Mouse (Mus musculus) intestine, postnatal 0 days (tissue): Measurements from ENCODE around the gene Cfap52. TPM values are rescaled to one million over a fixed set of nuclear protein-coding genes. Genes with fewer than 3 reads are reported as not detected.

ENCODE experiments used
- ATAC-seq: fragments of 200-750 bp; cut with Nextera tagmentation; 2 replicates; pipeline ENCODE4 v1.8.0; 2017; ENCODE audit warnings: mild to moderate bottlenecking, moderate TSS enrichment, moderate library complexity
- H3K27ac ChIP-seq: fragments of 300-500 bp; sonication (generic); 2 replicates; pipeline ENCODE4 v1.5.1; 2014; ENCODE audit warnings: mild to moderate bottlenecking, low read depth, low read length, moderate library complexity
- H3K27me3 ChIP-seq: fragments of 300-500 bp; sonication (generic); replicated peaks from 2 replicates; pipeline ENCODE4 v1.6.1; 2014; ENCODE audit warnings: low read length, mixed read lengths; ENCODE audit not compliant: control insufficient read depth, insufficient read depth
- H3K36me3 ChIP-seq: fragments of 300-500 bp; sonication (generic); 2 replicates; pipeline ENCODE4 v1.6.1; 2014; ENCODE audit warnings: mild to moderate bottlenecking, moderate library complexity; ENCODE audit not compliant: control insufficient read depth, insufficient read depth
- H3K4me1 ChIP-seq: fragments of 300-500 bp; sonication (generic); replicated peaks from 2 replicates; pipeline ENCODE4 v1.6.1; 2014; ENCODE audit warnings: antibody characterized with exemption, low read length, mixed read lengths; ENCODE audit not compliant: control insufficient read depth, insufficient read depth
- H3K4me2 ChIP-seq: fragments of 300-500 bp; sonication (generic); replicated peaks from 2 replicates; pipeline ENCODE4 v1.6.1; 2014; ENCODE audit warnings: low read depth, mild to moderate bottlenecking, moderate library complexity
- H3K4me3 ChIP-seq: fragments of 300-500 bp; sonication (generic); 2 replicates; pipeline ENCODE4 v1.5.1; 2014; ENCODE audit warnings: low read depth, low read length
- H3K9ac ChIP-seq: fragments of 300-500 bp; sonication (generic); 2 replicates; pipeline ENCODE4 v1.6.1; 2014; ENCODE audit warnings: mild to moderate bottlenecking, low read depth, low read length
- H3K9me3 ChIP-seq: fragments of 300-500 bp; sonication (generic); 2 replicates; pipeline ENCODE4 v1.6.1; 2016; ENCODE audit warnings: mixed run types; ENCODE audit not compliant: control insufficient read depth
- CTCF ChIP-seq: sonication (generic); IDR thresholded peaks from 2 replicates; pipeline ENCODE4 v1.5.1; 2016; ENCODE audit warnings: low read depth, mild to moderate bottlenecking, control low read depth, antibody characterized with exemption, moderate library complexity
- WGBS: fragments of 180-500 bp; shearing (Covaris S2); extraction: QIAGEN DNeasy Blood & Tissue Kit; methylation state at CpG from one replicate; pipeline ENCODE4 v1.1.7; 2014; 5-methylcytosine and 5-hydroxymethylcytosine counted together
- polyA plus RNA-seq: library from polyadenylated mRNA; unstranded; fragments of >200 nt; fragmentation: Nextera tagmentation; extraction: Ambion mirVana; gene quantifications from 2 replicates; pipeline ENCODE4 v1.2.1, GENCODE M21; 2015

The Cfap52 gene
- polyA plus RNA-seq, 1 experiment from 2014 or later = 1.4 TPM

DNA sequence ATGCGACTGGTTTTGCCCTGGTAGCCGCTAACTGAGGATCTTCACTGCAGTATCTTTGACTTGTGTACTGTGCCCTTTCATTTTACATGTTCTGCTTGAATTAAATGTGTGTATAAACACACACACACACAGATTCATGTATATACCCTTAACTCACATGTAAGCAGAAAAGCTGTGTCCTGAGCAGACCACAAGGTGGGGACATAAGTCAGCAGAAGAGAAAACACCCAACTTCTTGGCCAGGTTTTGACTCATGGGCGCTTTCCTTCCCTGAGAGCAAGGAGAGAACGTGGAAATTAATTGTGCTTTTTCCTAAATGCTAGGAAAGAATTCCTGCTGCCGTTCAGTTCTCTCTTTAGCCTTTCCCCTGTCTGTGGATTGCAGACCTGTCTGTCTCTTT is 34.2 kb upstream of the Cfap52 start:
- no peak overlapping the region for H3K27ac ChIP-seq

DNA sequence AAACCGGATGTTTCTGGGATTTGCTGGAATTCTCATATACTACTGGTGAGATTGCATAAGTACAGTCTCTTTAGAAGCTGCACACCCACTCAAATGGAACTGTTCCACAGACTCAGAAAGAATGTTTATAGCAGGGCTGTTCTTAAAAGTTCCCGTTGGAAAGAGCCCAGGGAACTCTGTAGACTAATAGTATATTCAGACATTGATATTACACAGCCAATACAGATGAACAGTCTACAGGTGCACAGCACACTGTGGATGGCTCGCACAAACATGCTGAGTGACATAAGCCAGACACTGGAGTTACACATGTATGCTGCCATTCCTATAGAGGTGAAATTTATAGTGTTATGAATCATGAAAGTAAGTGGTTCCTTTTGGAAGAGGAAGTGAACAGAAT is 33.5 kb upstream of the Cfap52 start:
- no peaks in the 10 kb centered on the region for H3K9me3 ChIP-seq
- 62% methylated on average over 3 of the region's 3 CpGs for WGBS
- no peak overlapping the region for H3K4me3 ChIP-seq
- no peaks in the 10 kb centered on the region for H3K4me1 ChIP-seq
- H3K4me2 ChIP-seq = no peak overlapping the region
- H3K9ac ChIP-seq = no peak overlapping the region
- no peak overlapping the region for H3K27ac ChIP-seq
- no peaks in the 10 kb centered on the region for H3K36me3 ChIP-seq
- ATAC-seq = no peak
- no peak for TF ChIP-seq CTCF
- H3K27me3 ChIP-seq = no peaks in the 10 kb centered on the region

More for the DNA sequence above, 34.2 kb upstream of the Cfap52 start:
- Histone ChIP-seq H3K9me3 (no peaks in the 10 kb centered on the region), H3K27me3 (no peaks in the 10 kb centered on the region), H3K36me3 (no peaks in the 10 kb centered on the region), H3K9ac (no peak overlapping the region), H3K4me1 (no peaks in the 10 kb centered on the region), H3K4me2 (no peak overlapping the region), H3K4me3 (no peak overlapping the region)
- TF ChIP-seq CTCF = peak; percentile 70
- 71% methylated on average over 5 of the region's 5 CpGs for WGBS
- ATAC-seq = no peak

DNA sequence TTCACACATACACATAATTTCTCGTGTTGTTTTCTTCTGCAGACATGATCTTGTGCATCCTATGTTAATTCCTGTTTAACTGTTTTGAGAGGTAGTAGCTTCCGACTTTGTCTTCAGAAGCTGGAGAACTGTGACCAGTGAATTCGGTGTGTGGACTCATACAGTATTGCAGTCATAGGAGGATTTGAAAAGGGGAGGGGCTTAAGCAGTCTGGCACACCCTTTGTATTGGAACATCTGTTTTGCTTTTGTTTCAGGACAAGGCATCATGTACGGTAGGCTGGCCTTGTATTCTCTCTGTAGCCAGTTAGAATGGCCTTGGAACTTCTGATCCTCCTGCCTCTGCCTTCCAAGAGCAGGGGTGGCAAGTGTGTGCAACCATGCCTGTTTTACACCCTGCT is 30.5 kb upstream of the Cfap52 start:
- H3K4me3 ChIP-seq = no peak overlapping the region
- WGBS = 86% methylated on average over 4 of the region's 4 CpGs
- no peak for TF ChIP-seq CTCF
- no peak overlapping the region for H3K9ac ChIP-seq
- ATAC-seq = no peak
- no peaks in the 10 kb centered on the region for H3K9me3 ChIP-seq
- H3K27me3 ChIP-seq = no peaks in the 10 kb centered on the region
- H3K27ac ChIP-seq = no peak overlapping the region
- H3K36me3 ChIP-seq = no peaks in the 10 kb centered on the region
- H3K4me2 ChIP-seq = no peak overlapping the region
- no peaks in the 10 kb centered on the region for H3K4me1 ChIP-seq

DNA sequence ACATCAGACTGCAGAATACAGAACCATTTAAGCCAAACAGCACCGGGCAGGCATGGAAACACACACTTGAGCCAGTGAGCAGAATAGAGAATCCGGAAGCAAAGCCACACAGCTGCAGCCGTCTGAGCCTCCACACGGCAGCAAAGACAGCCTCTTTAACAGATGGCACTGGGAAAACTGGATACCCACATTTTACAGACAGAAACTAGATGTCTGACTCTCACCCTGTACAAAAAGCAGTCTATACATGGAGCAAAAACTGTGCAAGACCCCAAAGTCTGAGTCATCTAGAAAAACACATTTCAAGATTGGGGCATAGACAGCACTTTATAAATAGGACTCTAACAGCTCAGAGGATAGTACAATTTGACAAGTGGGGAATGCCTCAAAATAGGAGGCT is 25.8 kb upstream of the Cfap52 start:
- Histone ChIP-seq H3K9ac (no peak overlapping the region), H3K9me3 (no peaks in the 10 kb centered on the region), H3K4me3 (no peak overlapping the region), H3K4me2 (no peak overlapping the region), H3K36me3 (peaks cover 5% of the 10 kb centered on the region; the same call in 1 of the 2 replicates), H3K27me3 (no peaks in the 10 kb centered on the region), H3K4me1 (no peaks in the 10 kb centered on the region), H3K27ac (no peak overlapping the region)
- WGBS = 80% methylated on average over 4 of the region's 4 CpGs
- no peak for ATAC-seq
- TF ChIP-seq CTCF = no peak

DNA sequence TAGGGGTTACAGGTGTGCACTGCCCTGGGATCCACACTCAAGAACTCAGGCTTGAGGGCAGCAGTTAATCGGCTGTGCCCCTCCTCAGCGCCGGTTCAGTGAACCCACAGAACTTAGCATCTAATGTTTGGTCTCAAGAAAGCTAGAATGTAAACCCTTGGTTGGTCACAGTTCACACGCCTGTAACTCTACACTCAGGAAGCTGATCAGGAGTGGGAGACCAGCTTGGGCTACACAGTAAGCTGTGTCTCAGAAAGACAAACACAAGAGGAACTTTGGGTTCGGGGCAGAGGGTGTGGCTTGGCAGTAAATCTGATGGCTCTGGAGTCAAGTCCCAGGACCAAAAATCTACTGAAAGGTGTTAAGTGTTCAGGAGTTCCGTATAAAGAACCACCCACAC is 18.1 kb upstream of the Cfap52 start:
- ATAC-seq = no peak
- Histone ChIP-seq H3K4me2 (no peak overlapping the region), H3K9me3 (no peaks in the 10 kb centered on the region), H3K27ac (no peak overlapping the region), H3K4me1 (no peaks in the 10 kb centered on the region), H3K27me3 (no peaks in the 10 kb centered on the region), H3K36me3 (peaks cover 11% of the 10 kb centered on the region; the same call in 1 of the 2 replicates), H3K9ac (no peak overlapping the region), H3K4me3 (no peak overlapping the region)
- no peak for TF ChIP-seq CTCF
- WGBS = 79% methylated on average over 6 of the region's 6 CpGs

DNA sequence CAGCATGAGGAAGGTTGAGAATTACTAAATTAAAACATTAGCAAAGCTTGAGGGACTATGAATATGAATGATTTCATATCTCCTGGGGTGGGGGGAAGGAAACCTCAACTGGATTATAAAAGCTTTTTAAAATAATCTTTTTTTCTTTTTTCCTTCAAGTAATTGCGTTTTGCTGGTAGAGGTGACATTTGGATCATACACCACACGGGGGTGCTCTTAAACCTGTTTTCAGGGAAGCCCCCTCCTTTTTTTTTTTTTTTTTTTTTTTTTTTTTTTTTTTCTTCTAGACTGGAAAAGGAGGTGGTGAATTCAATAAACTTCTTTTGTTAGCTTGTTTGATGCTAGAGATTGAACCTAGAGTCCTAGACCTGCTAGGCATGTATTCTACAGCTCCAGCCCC is 9.8 kb upstream of the Cfap52 start:
- H3K9me3 ChIP-seq = no peaks in the 10 kb centered on the region
- no peak for ATAC-seq
- WGBS = 10% methylated on average over 2 of the region's 2 CpGs
- H3K9ac ChIP-seq = no peak overlapping the region
- H3K4me2 ChIP-seq = no peak overlapping the region
- no peaks in the 10 kb centered on the region for H3K27me3 ChIP-seq
- no peak overlapping the region for H3K4me3 ChIP-seq
- no peak overlapping the region for H3K27ac ChIP-seq
- H3K4me1 ChIP-seq = no peaks in the 10 kb centered on the region
- peaks cover 33% of the 10 kb centered on the region for H3K36me3 ChIP-seq
- TF ChIP-seq CTCF = peak; percentile 52

DNA sequence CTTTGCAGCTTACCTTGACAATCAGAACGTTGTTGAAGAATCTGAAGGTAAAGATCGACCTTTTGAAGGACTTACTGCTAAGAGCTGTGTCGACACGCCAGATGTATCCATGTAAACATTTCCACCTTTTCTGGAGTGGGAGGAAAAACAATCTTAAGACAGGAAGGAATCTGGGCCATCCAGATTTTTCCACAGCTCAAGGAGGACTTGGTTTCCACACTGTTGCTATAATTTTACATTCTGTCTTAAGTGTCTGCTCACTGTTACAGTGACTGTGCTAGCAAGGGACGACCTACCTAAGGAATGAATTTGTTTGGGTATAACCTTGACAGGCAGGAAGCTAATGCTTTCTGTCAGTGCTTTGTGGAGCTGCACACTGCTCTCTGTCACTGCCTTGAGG is 7.8 kb upstream of the Cfap52 start:
- Histone ChIP-seq H3K27ac (no peak overlapping the region), H3K36me3 (peaks cover 37% of the 10 kb centered on the region), H3K4me3 (no peak overlapping the region), H3K4me1 (no peaks in the 10 kb centered on the region), H3K27me3 (no peaks in the 10 kb centered on the region), H3K4me2 (no peak overlapping the region), H3K9me3 (no peaks in the 10 kb centered on the region), H3K9ac (no peak overlapping the region)
- no peak for TF ChIP-seq CTCF
- ATAC-seq = no peak
- 61% methylated on average over 5 of the region's 5 CpGs for WGBS
